Mouse (Mus musculus) heart, postnatal 25 days (tissue): ENCODE results near the gene Catspere2. TPM values are rescaled to one million over a fixed set of nuclear protein-coding genes. Genes with fewer than 3 reads are reported as not detected.
A peak's percentile ranks its signal among the peaks of the same experiment; 100 is the strongest.
"Not testable (repeated sequence)": the region's sequence is repeated elsewhere in the genome, so short reads cannot be mapped to it uniquely, and the experiment has no call there.

Experiments used
- DNase-seq: peaks from one replicate; pipeline ENCODE4 v3.0.0; 2022; ENCODE audit warnings: low spot score
- intact Hi-C: fragments of 180-260 bp; cut with DNase I; formaldehyde crosslinking; loops from one replicate; pipeline ENCODE4 v1.15.1; 2025
- total RNA-seq, 2 experiments: library from RNA; stranded (reverse); gene quantifications; 2 replicates each; pipeline ENCODE4 v1.2.3; 2021

Catspere2 gene
- total RNA-seq, result under 1 TPM; 0.08 to 0.11 TPM

DNA sequence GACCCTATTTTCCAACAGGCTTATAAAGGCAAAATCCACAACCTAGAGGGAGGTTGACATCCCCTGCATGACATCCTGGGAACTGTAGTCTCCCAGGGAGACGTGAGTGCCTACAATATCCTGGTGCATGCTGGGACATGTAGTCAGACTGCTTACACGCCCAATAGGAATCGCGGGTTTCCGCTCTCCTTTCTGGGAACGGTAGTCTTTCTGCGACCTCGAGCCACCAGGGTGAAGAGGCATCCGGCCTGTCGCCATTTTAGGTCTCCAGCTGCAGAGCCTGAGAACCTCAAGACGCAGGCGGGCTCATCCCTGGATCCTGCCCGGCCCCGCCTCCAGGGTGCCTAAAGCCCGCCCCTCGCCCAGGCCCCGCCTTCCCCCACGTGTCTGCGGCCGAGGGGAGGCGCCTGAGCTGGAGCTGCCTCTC is at the start of gene Catspere2:
Catspere2 (plus strand) TSS at position 400 of the 427 bp plus-strand sequence.
- intact Hi-C loops, result loop anchor here (10.0 kb wide), 1 partner anchor 202 kb away; the partner anchor contains the start of gene Desi2
- peak; percentile 98 for DNase-seq

DNA sequence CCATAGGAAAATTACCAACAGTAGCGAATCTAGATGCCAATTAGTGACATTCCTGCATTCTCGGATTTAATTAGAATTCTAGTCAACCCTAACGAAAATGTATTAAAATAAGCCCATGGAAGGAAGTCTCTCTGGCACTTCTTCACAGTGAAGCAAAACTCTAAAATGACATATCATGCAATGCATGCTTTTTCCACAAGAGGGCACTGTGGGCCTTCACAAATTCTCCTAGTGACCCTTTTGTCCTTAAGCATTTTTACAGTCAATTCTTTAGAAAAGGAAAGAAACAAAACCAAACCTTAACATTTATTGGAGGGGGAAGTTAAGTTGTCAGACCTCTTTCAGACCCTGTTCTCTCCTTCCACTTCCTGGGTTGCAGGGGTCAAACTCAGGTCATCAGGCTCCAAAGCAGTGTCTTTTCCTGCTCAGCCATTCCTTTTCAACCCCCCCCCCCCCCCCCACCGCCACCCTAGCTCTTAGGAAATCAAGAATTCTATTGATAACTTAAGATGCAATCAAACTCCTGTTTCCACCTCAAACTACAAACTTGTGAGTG is 42.7 kb upstream of the Catspere2 start:
- intact Hi-C loops, result loop anchor here (10.0 kb wide), 2 partner anchors 364 to 524 kb away; no protein-coding TSS in a partner anchor

DNA sequence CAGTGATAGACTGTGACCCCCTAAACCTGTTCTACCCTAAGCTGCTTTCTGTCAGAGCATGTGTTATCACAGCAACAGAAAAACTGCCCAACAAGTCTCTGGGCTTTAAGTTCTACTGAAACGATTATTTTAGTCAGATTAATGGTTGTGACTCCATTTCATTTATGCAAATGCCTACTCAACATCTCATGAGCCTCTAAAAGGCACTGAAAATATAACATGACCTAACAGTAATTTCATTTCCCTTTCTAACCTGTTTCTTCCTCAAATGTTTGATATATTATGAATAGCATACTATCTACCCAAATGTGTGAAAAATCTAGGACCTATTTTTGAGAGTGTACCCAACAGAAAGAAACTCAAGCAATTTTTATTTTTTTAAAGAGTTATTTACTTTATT is 1.9 kb upstream of the Catspere2 start:
- DNase-seq, result no peak
- intact Hi-C loops, result loop anchor here (10.0 kb wide), 1 partner anchor 204 kb away; the partner anchor contains the start of gene Desi2

More for the DNA sequence above, 42.7 kb upstream of the Catspere2 start:
- DNase-seq, result not testable (repeated sequence)

DNA sequence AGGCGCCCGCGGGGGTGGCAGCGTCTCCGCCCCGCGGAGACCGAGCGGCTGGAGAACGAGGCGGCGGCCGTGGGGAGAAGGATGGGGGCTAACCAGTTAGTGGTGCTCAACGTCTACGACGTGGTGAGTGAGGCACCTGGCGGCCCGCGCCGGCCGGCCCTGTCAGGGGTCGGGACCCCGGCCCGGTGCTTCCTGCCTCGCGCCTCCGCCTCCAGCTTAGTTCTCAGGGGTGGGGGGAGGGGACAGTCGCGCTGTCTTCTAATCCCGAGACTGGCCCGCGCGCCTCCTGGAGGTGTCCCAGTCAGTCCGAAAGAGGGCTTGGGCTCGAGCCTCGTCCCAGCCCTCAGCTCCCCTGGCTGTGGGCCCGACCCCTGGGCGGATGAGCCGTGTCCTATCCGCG is 359 bp downstream of the Catspere2 start:
- not testable (repeated sequence) for DNase-seq
- intact Hi-C loops, result loop anchor here (10.0 kb wide), 1 partner anchor 201 kb away; the partner anchor contains the start of gene Desi2

DNA sequence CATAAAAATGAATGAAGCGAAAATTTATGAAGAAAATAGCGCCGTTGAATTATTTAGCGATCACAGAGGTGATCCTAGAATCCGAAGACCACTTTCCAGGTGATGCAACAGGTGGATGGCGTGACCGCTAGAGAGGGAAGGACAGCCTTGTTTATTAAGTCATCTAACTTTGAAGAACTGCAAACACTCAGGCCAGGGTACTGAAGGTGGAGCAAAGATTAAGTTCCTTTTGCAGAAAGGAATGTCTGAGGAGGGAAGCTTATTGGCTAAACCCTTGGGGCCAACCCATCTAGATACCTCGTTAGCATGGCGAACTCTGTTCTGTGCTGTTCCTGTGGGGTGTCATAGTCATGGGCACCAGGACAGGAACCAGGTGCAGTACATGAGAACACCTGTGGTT is 983 bp downstream of the Catspere2 start:
- DNase-seq, result no peak
- intact Hi-C loops, result loop anchor here (10.0 kb wide), 1 partner anchor 201 kb away; the partner anchor contains the start of gene Desi2

- intact Hi-C loops, result loop anchor here (10.0 kb wide), 1 partner anchor 197 kb away; the partner anchor contains the start of gene Desi2
- not testable (repeated sequence) for DNase-seq
Measured at GRCm38 (mm10) chr1:177987476-177987875, 4.3 kb downstream of the Catspere2 start.

DNA sequence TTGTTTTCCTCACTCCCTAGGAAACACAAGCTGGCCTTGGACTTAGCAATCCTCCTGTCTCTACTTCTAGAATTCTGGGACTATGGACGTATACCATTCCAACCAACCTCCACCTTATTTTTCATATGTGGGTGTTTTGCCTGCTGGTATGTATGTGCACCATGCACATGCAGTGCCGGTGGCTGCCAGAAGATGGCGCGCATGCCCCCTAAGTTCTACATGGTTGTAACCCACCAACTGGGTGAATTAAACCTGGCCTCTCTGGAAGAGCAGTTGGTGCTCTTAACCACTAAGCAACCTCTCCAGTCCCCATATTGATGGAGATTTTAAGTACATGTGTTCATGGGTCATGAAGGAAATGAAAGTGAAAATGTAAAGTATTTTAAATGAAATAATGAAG is 89.6 kb downstream of the Catspere2 start:
- not testable (repeated sequence) for DNase-seq
- intact Hi-C loops, result loop anchor here (5.0 kb wide), 1 partner anchor 230 kb away; no protein-coding TSS in a partner anchor

- intact Hi-C loops, DNase-seq: not testable (repeated sequence)
Measured at GRCm38 (mm10) chr1:178097865-178098264, 114.6 kb downstream of the Catspere2 start.

GRCm38 (mm10) chr1:178108514-178108913 is 125.3 kb downstream of the Catspere2 start:
- intact Hi-C loops, result not testable (repeated sequence)

GRCm38 (mm10) chr1:178122236-178122635 is 139.0 kb downstream of the Catspere2 start:
- DNase-seq, intact Hi-C loops: not testable (repeated sequence)

More at GRCm38 (mm10) chr1:178108514-178108913, 125.3 kb downstream of the Catspere2 start:
- DNase-seq, result not testable (repeated sequence)

DNA sequence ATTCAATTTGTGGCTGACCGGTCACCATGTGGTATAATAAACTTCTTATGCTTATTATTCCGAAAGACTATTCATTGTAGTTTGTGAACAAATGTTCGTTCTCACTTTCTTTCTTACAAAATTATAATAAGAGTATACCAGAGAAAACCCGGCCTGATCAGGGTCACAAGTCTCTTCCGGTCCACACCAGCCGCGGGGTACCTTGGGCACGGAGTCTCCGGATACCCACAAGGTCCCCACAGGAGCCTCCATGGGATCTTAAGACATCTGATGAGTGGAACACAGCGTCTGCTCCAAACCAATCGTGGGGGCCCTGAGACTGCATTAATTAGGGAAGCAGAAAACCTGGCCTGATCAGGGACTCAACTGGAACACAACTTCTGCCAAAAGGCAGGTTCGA is 151.1 kb downstream of the Catspere2 start:
- intact Hi-C loops, result no loop called here
- DNase-seq, result no peak

- intact Hi-C loops, result loop anchor here (5.0 kb wide), 2 partner anchors 96 to 306 kb away; no protein-coding TSS in a partner anchor
- DNase-seq, result not testable (repeated sequence)
Measured at GRCm38 (mm10) chr1:178146513-178146912, 163.3 kb downstream of the Catspere2 start.

- not testable (repeated sequence) for DNase-seq
- intact Hi-C loops, result loop anchor here (5.0 kb wide), 2 partner anchors 95 to 305 kb away; no protein-coding TSS in a partner anchor
Measured at GRCm38 (mm10) chr1:178146915-178147314, 163.7 kb downstream of the Catspere2 start.

- no peak for DNase-seq
- intact Hi-C loops, result loop anchor here (10.0 kb wide), 2 partner anchors 197 to 387 kb away; partner anchors contain the start of genes Adss and Catspere2
Measured at GRCm38 (mm10) chr1:178182251-178182650, 199.0 kb downstream of the Catspere2 start.

DNA sequence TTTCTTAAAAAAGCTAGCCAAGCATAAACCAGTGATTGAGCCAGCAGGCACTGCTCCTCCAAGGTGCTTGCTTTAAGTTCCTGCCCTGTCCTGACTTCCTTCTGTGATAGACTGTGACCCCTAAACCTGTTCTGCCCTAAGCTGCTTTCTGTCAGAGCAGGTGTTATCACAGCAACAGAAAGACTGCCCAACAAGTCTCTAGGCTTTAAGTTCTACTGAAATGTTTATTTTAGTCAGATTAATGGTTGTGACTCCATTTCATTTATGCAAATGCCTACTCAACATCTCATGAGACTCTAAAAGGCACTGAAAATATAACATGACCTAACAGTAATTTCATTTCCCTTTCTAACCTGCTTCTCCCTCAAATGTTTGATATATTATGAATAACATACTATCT is 202.4 kb downstream of the Catspere2 start:
- intact Hi-C loops, result loop anchor here (10.0 kb wide), 2 partner anchors 201 to 391 kb away; partner anchors contain the start of genes Adss and Catspere2
- DNase-seq, result no peak

DNA sequence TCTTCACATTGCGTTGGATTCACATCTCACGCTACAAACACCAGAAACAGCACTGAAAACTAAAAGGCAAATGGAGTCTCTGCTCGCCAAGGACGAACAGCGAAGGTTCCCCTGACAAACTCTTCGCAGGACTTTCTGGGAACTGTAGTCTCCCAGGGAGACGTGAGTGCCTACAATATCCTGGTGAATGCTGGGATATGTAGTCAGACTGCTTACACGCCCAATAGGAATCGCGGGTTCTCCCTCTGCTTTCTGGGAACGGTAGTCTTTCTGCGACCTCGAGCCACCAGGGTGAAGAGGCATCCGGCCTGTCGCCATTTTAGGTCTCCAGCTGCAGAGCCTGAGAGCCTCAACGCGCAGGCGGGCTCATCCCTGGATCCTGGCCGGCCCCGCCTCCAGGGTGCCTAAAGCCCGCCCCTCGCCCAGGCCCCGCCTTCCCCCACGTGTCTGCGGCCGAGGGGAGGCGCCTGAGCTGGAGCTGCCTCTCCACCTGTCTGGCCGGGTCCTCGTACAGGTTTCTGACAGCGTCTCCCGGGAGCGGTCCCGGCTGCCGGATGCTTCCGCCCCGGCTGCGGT is 204.1 kb downstream of the Catspere2 start, which contains the start of gene Desi2:
Desi2 (plus strand) TSS at position 202 of the 576 bp plus-strand sequence.
- DNase-seq, result peak; percentile 97
- intact Hi-C loops, result loop anchor here (10.0 kb wide), 2 partner anchors 203 to 393 kb away; partner anchors contain the start of genes Adss and Catspere2

- not testable (repeated sequence) for DNase-seq
- intact Hi-C loops, result loop anchor here (10.0 kb wide), 2 partner anchors 203 to 393 kb away; partner anchors contain the start of genes Adss and Catspere2
Measured at GRCm38 (mm10) chr1:178187810-178188209, 204.6 kb downstream of the Catspere2 start.

DNA sequence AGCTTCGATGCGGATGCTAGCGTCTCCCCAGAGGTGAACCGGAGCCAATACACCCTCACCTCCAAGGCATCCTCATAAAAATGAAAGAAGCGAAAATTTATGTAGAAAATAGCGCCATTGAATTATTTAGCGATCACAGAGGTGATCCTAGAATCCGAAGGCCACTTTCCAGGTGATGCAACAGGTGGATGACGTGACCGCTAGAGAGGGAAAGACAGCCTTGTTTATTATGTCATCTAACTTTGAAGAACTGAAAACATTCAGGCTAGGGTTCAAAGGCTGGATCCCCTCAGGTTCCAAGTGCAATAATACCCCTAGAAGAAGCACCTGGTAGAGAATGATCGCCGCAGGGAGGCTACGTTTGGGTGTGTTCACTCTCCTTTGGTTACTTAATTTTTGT is 205.2 kb downstream of the Catspere2 start:
- intact Hi-C loops, result loop anchor here (10.0 kb wide), 2 partner anchors 204 to 394 kb away; partner anchors contain the start of genes Adss and Catspere2
- no peak for DNase-seq

DNA sequence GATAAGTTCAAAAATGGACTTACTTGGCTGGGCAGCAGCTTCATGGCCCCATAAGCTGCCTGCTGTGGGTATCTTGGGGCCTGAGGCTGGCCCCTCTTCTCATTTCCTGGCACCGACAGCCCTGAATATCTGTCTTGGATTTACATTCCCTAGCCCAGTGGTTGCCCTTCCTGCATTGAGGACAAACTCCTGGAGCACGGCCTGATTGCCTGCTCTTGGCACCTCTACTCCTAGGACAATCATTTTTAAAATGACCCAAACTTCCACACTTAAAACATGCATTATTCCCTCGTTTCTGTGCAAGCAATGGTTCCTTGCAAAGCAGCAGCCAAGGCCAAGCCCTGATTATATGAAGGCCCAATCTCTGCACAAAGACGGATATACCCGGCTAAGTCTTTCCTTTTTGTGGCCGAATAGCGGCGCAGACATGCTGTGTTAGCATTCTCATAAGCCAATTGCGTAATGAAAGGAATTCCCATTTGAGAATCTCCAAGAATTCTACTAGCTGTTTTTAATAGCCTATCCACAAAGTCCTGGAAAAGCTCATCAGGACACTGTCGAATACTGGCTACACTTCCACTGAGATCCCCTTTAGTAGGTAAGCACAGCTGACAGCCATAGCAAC is 222.6 kb downstream of the Catspere2 start:
- intact Hi-C loops, result no loop called here
- peak; percentile 9 for DNase-seq

DNA sequence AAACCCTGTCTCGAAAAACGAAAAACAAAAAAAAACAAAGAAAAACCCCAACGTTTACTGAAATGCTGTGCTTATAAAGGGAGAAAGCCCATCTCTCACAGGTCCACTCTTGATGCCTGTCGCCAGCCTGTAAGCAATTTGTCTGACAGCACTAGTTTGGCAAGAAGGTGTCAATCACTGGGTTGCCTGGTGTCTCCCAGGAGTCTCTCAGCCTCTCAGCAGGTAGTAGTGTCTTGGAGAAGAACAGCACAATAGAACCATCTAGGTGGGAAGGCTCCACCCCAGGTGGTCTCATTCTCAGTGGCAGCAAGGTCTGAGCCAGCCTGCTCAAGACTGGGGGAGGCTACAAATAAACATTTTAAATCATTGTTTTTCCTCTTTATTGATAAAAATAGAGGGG is 224.6 kb downstream of the Catspere2 start:
- DNase-seq, intact Hi-C loops: not testable (repeated sequence)
